Mouse (Mus musculus) testis, postnatal 10 days (tissue): Measurements from ENCODE around the gene Cfap100.
A peak's percentile ranks its signal among the peaks of the same experiment; 100 is the strongest.

Experiments used
- DNase-seq: peaks from one replicate; pipeline ENCODE4 v3.0.0; 2021; ENCODE audit warnings: low spot score

Gene Cfap100

GRCm38 (mm10) chr6:90374647-90375046 is 54.0 kb downstream of the Cfap100 start:
- no peak for DNase-seq

- peak; percentile 62 for DNase-seq
Measured at GRCm38 (mm10) chr6:90369725-90370553, 58.7 kb downstream of the Cfap100 start.

- peak; percentile 99 for DNase-seq
Measured at GRCm38 (mm10) chr6:90368976-90369724, 59.4 kb downstream of the Cfap100 start, which contains the start of gene Zxdc. TSS of gene Zxdc (plus strand) at chr6:90369492.

- DNase-seq = peak; percentile 58
Measured at GRCm38 (mm10) chr6:90363301-90363700, 65.3 kb downstream of the Cfap100 start.

- no peak for DNase-seq
Measured at GRCm38 (mm10) chr6:90360922-90361614, 67.5 kb downstream of the Cfap100 start.

- peak; percentile 72 for DNase-seq
Measured at GRCm38 (mm10) chr6:90360024-90360781, 68.4 kb downstream of the Cfap100 start.

- no peak for DNase-seq
Measured at GRCm38 (mm10) chr6:90359445-90359844, 69.2 kb downstream of the Cfap100 start.

- no peak for DNase-seq
Measured at GRCm38 (mm10) chr6:90358142-90358541, 70.5 kb downstream of the Cfap100 start.
